Mouse (Mus musculus) thymus, postnatal 4 days (tissue): ENCODE data around the gene Gnptg.

Source experiments
- DNase-seq: peaks from one replicate; pipeline ENCODE4 v3.0.0; 2021

The Gnptg gene

GRCm38 (mm10) chr17:25239695-25240636, at the start of gene Gnptg, which contains the start of gene Tsr3:
Gnptg (minus strand) TSS chr17:25240124.
Tsr3 (plus strand) TSS chr17:25240170.
- peak; percentile 91 for DNase-seq

GRCm38 (mm10) chr17:25288842-25289241, 48.9 kb upstream of the Gnptg start:
- peak; percentile 74 for DNase-seq

DNA sequence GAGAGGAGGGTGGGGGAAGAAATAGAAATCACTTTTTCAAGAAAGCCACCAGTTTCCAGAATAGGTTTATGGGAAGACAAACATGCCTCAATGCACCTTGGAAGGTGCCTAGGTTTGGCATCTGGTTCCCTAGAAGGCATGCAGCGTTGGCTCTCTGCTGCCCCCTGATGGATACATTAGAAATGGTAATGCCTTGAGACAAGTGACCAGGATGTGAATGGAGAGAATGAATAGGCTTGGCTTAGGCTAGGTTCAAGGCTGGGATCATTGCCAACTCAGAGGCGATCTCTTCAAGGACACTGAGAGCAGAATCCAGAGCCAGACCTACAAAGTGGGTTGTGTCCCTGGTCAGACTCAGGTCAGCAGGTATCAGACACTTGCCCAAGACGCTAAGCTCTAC, 45.1 kb upstream of the Gnptg start:
- peak; percentile 81 for DNase-seq

- peak; percentile 59 for DNase-seq
These were observed 42.2 kb upstream of the Gnptg start for GRCm38 (mm10) chr17:25282133-25282532.

- no peak for DNase-seq
These were observed 35.9 kb upstream of the Gnptg start for GRCm38 (mm10) chr17:25275833-25276232.

GRCm38 (mm10) chr17:25274571-25275346, 34.8 kb upstream of the Gnptg start, which contains the start of gene Ube2i:
Ube2i (minus strand) TSS chr17:25274622.
- DNase-seq: no peak

- peak; percentile 94 for DNase-seq
These were observed 34.0 kb upstream of the Gnptg start for GRCm38 (mm10) chr17:25273706-25274501.

- DNase-seq: peak; percentile 89
These were observed 33.2 kb upstream of the Gnptg start for GRCm38 (mm10) chr17:25272951-25273705.

DNA sequence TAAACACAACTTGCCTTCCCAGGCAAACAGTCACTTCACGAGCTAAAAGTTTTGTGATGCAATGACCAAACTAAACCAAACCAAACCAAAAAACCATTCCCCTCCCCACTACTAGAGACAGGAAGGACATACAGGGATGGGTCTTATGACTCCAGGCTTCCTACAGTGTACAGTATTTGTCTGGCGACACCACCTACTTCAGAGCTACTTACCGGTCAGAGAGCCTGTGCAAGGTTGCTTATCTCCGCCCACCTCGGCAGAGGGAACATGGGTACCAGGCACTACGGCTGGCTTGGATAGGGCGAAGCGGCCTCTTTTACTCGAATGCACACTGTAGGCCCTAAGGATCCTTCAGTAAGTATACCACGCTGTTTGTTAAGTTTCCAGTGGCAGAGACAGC, 32.4 kb upstream of the Gnptg start:
- peak; percentile 47 for DNase-seq

DNA sequence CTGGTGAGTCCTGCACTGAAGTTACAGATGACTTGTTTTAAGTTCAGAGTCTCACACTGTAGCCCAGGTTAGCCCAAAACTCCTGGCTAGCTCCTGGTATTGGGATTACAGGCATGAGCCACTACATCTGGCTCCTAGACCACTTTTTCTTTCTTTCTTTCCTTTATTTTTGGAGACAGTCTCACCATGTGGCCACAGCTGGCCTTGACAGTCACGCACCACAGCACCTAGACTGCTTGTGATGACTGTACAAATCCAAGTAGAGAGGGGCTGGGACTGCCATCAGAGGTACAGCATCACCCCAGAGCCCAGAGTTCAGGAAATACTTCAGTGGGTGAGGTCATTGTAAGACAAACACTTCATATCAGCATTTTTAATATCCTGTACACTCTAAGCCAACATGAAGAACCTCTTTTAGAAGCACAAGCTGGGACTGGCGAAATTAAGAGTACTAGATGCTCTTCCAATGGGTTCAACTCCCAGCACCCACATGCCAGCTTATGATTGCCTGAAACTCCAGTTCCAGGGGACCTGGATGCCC, 30.9 kb upstream of the Gnptg start:
- no peak for DNase-seq

DNA sequence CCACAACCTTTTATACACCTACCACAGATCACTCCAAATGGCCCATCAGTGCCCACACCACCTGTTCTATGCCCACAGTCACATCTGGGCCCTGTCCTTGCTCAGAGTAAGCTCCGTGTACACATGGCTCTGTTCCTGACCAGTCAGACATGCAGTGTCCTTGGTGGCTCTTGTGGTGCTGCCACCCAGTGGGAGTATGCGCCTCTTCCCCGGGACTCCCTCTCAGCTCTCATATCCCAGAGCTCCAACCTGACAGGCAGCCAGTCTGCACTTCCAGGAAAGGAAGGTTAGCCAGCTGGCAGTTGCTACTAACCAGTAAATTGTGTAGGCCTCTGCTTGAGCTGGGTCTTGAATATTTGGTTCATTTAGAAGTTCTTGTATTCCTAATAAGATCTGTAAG, 24.5 kb upstream of the Gnptg start:
- no peak for DNase-seq

- DNase-seq: peak; percentile 64
These were observed 17.9 kb upstream of the Gnptg start for GRCm38 (mm10) chr17:25257804-25258261.

GRCm38 (mm10) chr17:25256140-25256754, 16.3 kb upstream of the Gnptg start, which contains the start of gene Baiap3:
Baiap3 (minus strand) TSS chr17:25256364.
- DNase-seq: peak; percentile 78

- DNase-seq: no peak
These were observed 15.2 kb upstream of the Gnptg start for GRCm38 (mm10) chr17:25255110-25255509.

- peak; percentile 85 for DNase-seq
These were observed 13.8 kb upstream of the Gnptg start for GRCm38 (mm10) chr17:25253760-25254159.

DNA sequence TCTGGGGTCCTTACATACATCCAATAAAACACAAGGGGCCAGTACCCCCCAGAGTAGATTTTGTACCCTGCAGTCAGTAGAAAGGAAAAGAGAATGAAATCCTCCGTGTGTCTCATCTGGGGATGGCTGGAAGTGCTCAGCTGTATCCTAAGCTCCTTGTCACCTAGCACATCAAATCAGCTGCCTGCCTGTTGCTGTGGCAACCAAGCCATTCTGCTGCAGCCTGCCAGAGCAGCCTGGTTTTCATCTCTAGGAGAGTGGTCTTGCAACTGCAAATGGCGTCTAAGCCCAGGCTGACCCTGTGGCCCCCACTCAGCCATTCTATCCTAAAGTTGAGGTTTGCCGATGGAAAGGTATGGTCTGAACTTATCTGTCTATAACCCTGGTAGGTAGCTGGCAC, 12.7 kb upstream of the Gnptg start:
- no peak for DNase-seq

DNA sequence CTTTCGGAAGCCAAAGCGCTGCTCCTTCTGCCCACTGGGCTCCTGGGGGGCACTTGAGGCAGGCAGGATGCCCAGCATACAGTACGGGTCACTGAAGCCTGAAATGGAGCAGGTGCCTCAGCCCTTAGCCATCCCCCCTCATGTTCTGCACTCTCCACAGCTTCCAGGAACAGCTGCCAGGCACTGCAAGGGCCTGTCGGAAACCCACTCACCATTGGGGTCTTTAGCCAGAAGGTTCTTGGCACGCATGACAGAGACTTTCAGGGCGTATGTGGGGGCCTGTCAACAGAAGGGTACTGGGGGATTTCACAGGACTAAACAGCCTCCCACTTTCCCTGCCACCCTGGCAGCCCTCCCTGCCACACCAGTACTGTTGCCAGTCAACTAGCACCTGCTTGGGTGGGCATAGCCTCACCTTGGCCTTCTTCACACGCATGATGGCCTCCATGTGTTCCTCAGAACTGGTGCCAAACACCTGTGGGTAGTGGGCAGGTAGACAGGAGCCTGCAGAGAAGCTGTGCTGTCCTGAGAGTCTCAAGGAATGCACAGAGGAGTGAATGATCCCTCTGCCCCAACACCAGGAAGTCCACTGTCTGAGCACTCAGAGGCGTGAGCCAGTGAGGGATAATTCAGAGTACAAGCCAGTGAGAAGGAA, 10.4 kb upstream of the Gnptg start:
- DNase-seq: no peak

GRCm38 (mm10) chr17:25248033-25248750, 8.3 kb upstream of the Gnptg start:
- peak; percentile 60 for DNase-seq

DNA sequence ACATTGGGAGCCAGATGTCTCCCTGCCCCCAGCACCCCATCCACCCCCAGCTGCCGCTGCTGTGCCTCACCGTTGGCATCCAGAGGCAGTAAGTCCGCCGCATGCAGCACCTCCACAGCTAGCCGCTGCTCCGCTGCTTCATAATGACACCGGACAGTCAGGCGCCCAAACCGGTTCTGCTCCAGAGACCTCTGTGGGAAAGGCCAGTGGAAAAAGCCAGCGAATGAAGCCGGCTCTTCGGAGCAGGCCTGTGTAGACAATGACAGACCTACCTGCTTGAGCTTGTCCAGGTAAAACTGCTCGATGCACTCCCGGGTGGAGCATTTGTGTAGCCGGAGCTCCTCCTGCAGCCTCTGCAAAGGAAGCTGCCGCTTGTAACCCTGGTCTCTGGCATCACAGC, 4.3 kb upstream of the Gnptg start:
- no peak for DNase-seq
